In the genomic region with DNA sequence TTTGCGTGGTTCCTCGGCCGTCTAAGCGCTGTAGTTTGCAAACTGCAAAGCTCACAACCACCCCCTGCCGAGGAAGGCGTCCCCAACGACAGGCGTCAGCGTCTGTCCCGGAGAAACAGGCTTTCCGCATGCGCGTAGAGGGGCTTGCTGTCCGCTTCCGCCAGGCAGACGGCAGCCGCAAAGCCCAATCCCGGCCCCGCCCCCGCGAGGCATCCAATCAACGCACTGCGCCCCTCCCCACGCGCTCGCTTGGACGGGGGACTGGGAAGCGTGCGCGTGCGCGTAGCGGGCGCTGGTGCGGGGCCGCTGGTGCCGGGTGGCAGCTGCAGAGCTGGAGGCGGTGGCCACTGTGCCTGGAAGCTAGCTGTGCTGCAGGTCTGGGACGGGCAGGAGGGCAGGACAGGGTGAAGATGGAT, we compare ENCODE assay signal across 7 mouse cellular contexts. TPM values are rescaled to one million over a fixed set of nuclear protein-coding genes. Genes with fewer than 3 reads are reported as not detected.
DNase-seq lines count a peak whose midpoint lies in the region; ATAC-seq and TF ChIP-seq lines count a peak whose summit lies in the region.

Gene Tmem104 (plus strand): TSS at position 264 of the 416 bp plus-strand sequence.

- peak within 1 kb of the TSS; percentile 62 for H3K9ac ChIP-seq in intestine, postnatal 0 days (ENCODE audit: low read depth, low read length)
- peak within 1 kb of the TSS; percentile 81 for H3K9ac ChIP-seq in midbrain, embryonic 13.5 days (replicated peaks)

- DNase-seq in adrenal gland, postnatal 10 days, result peak; percentile 100
- peak; percentile 100 for DNase-seq in embryonic facial prominence, embryonic 10.5 days (ENCODE audit: low spot score)
- peak; percentile 63 for DNase-seq in gonadal fat pad, adult 2 months (ENCODE audit: low read depth)
- peak; percentile 99 for DNase-seq in limb, embryonic 10.5 days (ENCODE audit: low spot score)
- peak; percentile 95 for DNase-seq in spleen, adult 12 weeks (ENCODE audit: low spot score)

- peaks cover 37% of the 10 kb centered on the region for H3K4me1 ChIP-seq in embryonic facial prominence, embryonic 10.5 days
- H3K4me1 ChIP-seq in intestine, postnatal 0 days (replicated peaks; ENCODE audit: control insufficient read depth, insufficient read depth, low read length), result no peaks in the 10 kb centered on the region; the same call in 1 of the 2 replicates
- H3K4me1 ChIP-seq in limb, embryonic 10.5 days, result peaks cover 33% of the 10 kb centered on the region
- peaks cover 19% of the 10 kb centered on the region for H3K4me1 ChIP-seq in midbrain, embryonic 13.5 days (replicated peaks)

- peaks cover 16% of the 10 kb centered on the region for H3K36me3 ChIP-seq in embryonic facial prominence, embryonic 10.5 days (replicated peaks)
- peaks cover 7% of the 10 kb centered on the region; the same call in 1 of the 2 replicates for H3K36me3 ChIP-seq in intestine, postnatal 0 days (ENCODE audit: control insufficient read depth, insufficient read depth)
- peaks cover 12% of the 10 kb centered on the region for H3K36me3 ChIP-seq in limb, embryonic 10.5 days
- peaks cover 9% of the 10 kb centered on the region for H3K36me3 ChIP-seq in midbrain, embryonic 13.5 days

- H3K27me3 ChIP-seq in embryonic facial prominence, embryonic 10.5 days (replicated peaks; ENCODE audit: low read depth, poor library complexity, severe bottlenecking), result no peaks in the 10 kb centered on the region
- no peaks in the 10 kb centered on the region for H3K27me3 ChIP-seq in intestine, postnatal 0 days (replicated peaks; ENCODE audit: control insufficient read depth, insufficient read depth, low read length)
- H3K27me3 ChIP-seq in limb, embryonic 10.5 days (ENCODE audit: low read depth, poor library complexity, severe bottlenecking), result no peaks in the 10 kb centered on the region
- H3K27me3 ChIP-seq in midbrain, embryonic 13.5 days, result no peaks in the 10 kb centered on the region

- H3K4me2 ChIP-seq in intestine, postnatal 0 days (replicated peaks; ENCODE audit: low read depth), result peak within 1 kb of the TSS; percentile 88
- H3K4me2 ChIP-seq in midbrain, embryonic 13.5 days (replicated peaks), result peak within 1 kb of the TSS; percentile 90

- WGBS in embryonic facial prominence, embryonic 10.5 days, result under 1% methylated on average over 39 of the region's 39 CpGs
- WGBS in intestine, postnatal 0 days, result under 1% methylated on average over 39 of the region's 39 CpGs
- under 1% methylated on average over 39 of the region's 39 CpGs for WGBS in limb, embryonic 10.5 days
- WGBS in midbrain, embryonic 13.5 days, result under 1% methylated on average over 39 of the region's 39 CpGs

- H3K9me3 ChIP-seq in embryonic facial prominence, embryonic 10.5 days, result no peaks in the 10 kb centered on the region
- no peaks in the 10 kb centered on the region for H3K9me3 ChIP-seq in intestine, postnatal 0 days (ENCODE audit: control insufficient read depth)
- no peaks in the 10 kb centered on the region for H3K9me3 ChIP-seq in limb, embryonic 10.5 days (replicated peaks)
- H3K9me3 ChIP-seq in midbrain, embryonic 13.5 days, result no peaks in the 10 kb centered on the region

- peak within 1 kb of the TSS; percentile 81 for H3K27ac ChIP-seq in embryonic facial prominence, embryonic 10.5 days (replicated peaks)
- peak within 1 kb of the TSS; percentile 85 for H3K27ac ChIP-seq in intestine, postnatal 0 days (ENCODE audit: low read depth, low read length)
- peak within 1 kb of the TSS; percentile 76 for H3K27ac ChIP-seq in limb, embryonic 10.5 days
- peak within 1 kb of the TSS; percentile 84 for H3K27ac ChIP-seq in midbrain, embryonic 13.5 days

- TF ChIP-seq CTCF in intestine, postnatal 0 days (IDR thresholded peaks at IDR 0.05; ENCODE audit: low read depth), result peak; percentile 60

- peak; percentile 84 for ATAC-seq in intestine, postnatal 0 days
- ATAC-seq in midbrain, embryonic 13.5 days, result peak; percentile 94

- peak within 1 kb of the TSS; percentile 69 for H3K4me3 ChIP-seq in embryonic facial prominence, embryonic 10.5 days
- H3K4me3 ChIP-seq in intestine, postnatal 0 days (ENCODE audit: low read depth, low read length), result peak within 1 kb of the TSS; percentile 70
- H3K4me3 ChIP-seq in limb, embryonic 10.5 days, result peak within 1 kb of the TSS; percentile 62
- peak within 1 kb of the TSS; percentile 61 for H3K4me3 ChIP-seq in midbrain, embryonic 13.5 days (replicated peaks)

RNA-seq across cellular contexts. Expression of gene Tmem104, which starts in this region (rescaled TPM):
- total RNA-seq in adrenal gland, postnatal 10 days (2021), result 10 to 100 TPM in 1 of 2 experiments, 1 to 10 TPM in 1; 9.5 to 15.7 TPM
- 10.1 and 10.3 TPM in 2 replicates for polyA plus RNA-seq in embryonic facial prominence, embryonic 10.5 days (2016; fragmentation: Nextera tagmentation; extraction: Ambion mirVana)
- 14.6 and 16.8 TPM in 2 replicates for polyA plus RNA-seq in gonadal fat pad, adult 2 months (2012; rRNA removed)
- polyA plus RNA-seq in intestine, postnatal 0 days (2015; fragmentation: Nextera tagmentation; extraction: Ambion mirVana), result 19.2 and 20.1 TPM in 2 replicates
- polyA plus RNA-seq in limb, embryonic 10.5 days (2016; fragmentation: Nextera tagmentation; extraction: Ambion mirVana), result 9.1 and 9.8 TPM in 2 replicates
- polyA plus RNA-seq in midbrain, embryonic 13.5 days (2015; fragmentation: Nextera tagmentation; extraction: Ambion mirVana), result 10.3 and 10.7 TPM in 2 replicates

Comparison
In these comparisons a context has a peak if more than half of its experiments do, and no peak if none do; other contexts are left out.
1. Peak in every context shown above with its lines: DNase-seq, ATAC-seq, H3K4me3 ChIP-seq and H3K27ac ChIP-seq.